Mouse (Mus musculus) cerebellum, postnatal 36 days (tissue): Measurements from ENCODE around the gene Tpp1.

Experiments
- DNase-seq, 2 experiments: peaks; one replicate each; pipeline ENCODE4 v3.0.0; 2021 to 2022; ENCODE audit warnings: mixed read lengths in 2 of 2

Tpp1 gene

DNA sequence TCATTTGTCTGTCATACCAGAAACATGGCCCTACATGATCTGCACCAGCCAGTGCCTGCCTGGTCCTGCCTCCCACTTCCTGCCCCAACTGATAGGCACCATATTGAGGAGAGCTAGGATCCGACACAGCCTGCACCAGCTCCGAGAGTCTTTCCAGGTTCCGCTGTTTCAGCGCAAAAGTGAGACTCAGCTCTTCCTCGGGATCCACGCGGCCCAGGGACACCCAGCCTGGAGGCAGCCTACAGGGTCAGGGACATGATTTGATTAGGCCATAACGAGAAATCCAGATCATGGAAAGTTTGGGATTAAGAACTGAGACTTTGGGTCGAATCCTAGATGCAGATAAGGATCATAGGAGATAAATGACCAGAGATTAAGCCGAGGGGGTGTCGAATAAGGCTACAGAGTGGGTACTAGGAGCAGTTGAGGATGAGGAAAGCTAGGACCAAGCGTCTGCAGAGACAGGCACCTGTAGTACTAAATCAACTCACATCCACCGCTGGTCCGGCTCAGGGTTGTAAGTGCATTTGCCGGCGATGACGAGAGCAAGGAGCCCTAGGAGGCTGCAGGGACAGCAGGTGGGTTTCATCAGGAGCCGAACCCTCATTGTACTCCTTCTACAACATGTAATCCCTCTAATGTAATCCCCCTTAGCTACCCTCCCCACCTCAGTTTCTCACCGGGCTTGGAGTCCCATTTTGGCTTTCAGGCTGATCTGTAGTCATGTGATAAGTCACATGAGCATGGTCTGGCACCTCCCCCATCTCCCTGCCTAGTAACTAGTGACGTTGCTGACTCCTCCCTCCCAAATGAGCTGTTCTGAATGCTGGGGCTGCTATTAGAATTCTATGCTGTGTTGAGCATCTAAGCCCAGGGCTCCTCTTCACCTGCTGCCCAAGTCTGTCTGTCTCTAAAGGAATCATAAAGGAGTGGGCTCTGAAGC is at the start of gene Tpp1:
TSS of gene Tpp1 (minus strand) at position 745 of the 943 bp plus-strand sequence.
- DNase-seq = peak; percentile 87 to 92

DNA sequence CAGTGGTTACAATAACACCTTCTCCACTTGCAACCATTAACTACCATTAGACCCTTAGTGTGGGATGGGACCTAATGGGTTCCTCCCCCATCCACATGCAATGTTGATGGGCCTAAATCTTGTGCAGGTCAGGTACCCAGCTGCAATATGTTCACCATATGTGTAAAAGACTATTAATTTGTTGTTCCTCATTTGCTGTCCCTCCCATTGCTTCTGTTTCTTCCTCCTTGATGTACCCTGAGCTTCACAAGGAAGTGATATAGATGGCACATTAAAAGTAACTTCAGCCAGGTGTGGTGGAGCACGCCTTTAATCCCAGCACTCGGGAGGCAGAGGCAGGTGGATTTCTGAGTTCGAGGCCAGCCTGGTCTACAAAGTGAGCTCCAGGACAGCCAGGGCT is 44.9 kb upstream of the Tpp1 start:
- DNase-seq = no peak

DNA sequence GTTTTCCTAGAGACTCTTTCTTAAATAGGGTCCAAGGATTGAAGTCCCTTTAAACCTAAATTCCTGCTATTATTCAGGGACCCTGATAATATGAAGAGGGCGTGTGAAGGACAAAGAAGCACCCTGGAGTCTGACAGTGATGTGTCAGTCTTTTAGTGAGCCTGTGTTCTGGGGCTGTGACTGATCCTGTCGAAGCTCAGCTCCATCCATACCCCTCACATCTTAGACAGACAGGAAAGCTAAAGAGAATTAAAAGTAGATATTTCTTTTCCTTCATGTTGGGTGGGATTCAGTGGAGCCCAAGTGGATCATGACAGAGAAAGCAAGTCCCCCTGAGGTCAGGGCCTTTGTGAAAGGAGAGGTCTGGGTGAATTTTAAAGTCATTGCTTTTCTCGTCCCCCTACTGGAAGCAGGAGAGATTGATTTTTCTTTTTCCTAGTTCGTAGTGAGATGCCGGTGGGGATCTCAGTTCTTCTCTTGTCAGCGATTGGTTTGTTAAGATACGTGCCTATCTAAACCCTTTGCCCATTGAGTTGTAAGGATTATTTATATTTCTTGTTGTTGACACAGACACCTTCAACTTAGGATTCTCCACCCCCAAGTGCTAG is 43.8 kb upstream of the Tpp1 start:
- DNase-seq = no peak

DNA sequence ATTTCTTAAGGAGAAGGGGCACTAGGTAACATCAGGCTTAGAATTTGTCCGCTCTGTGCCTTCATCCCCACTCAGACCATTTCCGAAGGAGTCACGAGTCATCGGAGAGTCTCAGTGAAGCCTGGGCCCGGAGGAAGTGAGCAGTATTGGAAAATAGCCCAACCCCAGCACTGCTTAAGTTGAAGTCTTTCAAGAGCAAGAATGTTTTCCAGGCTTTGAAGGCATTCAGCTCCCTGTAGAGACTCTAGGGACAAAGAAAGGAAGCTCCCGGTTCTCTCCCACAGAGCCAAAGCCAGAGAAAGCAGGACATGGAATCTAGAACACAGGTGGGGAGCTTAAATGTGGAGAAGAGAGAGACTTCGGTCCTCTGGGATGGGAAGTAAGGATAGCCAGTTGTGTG is 41.7 kb upstream of the Tpp1 start:
- DNase-seq = no peak

DNA sequence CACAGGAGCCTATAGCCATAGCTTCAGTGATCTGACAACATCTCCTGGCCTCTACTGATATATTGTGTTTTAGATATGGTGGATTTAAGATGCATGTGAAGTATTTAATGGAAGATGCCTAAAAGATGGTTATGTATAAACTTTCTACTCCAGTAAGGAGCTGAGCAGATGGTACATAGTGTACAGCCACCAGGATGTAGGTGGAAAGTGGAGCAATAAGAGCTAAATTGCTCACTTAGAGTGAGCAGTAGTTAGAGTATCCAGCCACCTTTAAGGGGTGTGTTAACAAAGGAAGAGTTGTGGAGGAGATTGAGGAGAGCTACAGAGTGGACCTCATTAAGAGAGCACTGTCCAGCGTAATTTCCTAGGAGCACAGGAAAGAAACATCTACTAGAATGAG is 39.1 kb upstream of the Tpp1 start:
- DNase-seq = no peak

DNA sequence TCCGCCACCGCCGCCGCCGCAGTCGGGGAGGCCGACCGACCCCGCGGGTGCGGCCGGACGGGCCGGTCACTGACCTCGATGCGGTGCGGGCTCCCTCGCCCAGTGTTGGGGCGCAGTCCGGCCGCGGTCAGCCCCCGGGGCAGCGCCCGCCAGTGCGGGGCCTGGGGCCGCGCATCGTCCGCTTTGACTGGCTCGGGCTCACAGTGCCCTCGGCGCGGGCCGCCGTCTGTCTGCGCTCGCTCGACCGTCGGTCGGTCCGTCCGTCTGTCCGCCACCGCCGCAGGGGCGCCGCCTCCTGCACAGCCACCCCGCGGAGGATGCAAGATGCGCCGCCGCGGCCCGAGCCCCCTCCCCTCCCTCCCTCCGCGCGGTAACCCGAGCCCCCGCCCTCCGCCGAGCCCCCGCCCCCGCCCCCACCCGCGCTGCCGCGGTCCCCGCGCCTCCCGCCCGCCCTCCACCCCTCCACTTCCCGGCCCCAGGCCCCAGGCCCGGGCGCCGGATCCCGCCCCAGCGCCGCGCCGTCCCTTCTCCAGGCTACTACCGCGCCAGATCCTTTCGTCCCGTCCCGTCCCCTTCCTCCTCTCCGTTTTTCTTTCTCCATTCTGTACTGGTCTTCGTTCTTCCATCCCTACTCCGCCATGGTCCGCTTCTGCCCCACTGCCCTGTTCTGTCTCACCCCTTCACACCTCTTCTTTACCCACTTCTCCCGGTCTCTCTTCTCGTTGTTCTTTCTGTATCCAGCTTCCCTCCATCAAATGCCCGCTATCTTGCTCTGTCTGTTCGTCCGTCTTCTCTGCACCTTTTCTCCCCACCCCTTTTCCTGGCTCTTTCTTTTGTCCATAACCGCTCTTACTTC is 35.5 kb upstream of the Tpp1 start, which contains the start of gene Dchs1:
TSS of gene Dchs1 (minus strand) at position 370 of the 856 bp plus-strand sequence.
- DNase-seq = no peak

DNA sequence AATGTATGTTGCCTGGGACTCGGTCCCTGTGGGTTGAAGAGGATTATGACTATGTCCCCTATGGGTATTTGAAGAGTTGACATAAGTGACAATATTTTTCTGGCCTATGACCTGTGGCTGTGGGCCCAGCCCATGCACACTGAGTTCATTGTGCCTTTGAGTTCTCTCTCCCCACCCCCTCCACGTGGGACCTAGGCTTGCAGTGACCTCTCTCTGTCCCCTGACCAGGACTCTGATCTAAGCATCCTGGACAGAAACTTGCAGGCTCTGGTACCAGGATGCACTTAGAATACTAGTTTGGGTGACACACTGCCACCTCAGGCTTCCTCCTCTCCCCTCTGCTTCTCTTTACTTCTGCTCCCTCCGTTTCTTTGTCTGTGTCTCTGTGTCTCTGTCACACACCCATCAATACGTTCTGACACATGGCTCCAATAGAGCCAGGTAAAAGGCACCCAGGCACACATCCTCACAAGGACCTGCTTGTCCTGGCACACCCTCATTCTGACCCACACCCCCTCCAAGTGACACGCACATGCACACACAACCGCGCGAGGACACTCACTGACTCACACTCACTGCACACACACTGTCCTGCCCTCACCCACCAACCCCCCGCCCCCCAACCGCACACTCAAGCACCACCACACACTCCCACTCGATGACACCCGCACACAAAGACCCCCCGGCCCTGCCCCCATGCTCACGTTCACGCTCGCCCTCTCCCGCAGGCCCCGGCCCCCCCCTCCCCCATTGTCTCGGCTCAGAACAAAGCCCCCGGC is 34.7 kb upstream of the Tpp1 start:
- DNase-seq = no peak

DNA sequence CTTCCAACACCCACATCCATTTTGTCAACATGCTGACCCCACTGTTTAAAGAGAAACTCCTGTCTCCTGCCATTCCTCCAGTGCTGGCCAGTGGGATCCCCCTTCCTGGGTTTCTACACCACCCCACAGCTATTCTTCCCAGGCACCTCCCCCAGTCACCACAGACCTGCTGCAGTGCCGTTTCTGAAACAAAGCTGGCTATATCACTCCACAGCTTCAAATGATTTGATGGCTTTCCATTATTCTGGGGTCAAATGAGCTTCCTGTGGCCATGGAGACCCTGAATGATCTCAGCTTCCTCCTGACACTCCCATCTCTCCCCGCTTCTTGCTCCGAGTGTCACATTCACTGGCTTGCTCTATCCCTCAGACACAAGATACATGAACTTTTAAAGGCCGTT is 32.5 kb upstream of the Tpp1 start:
- DNase-seq = no peak

DNA sequence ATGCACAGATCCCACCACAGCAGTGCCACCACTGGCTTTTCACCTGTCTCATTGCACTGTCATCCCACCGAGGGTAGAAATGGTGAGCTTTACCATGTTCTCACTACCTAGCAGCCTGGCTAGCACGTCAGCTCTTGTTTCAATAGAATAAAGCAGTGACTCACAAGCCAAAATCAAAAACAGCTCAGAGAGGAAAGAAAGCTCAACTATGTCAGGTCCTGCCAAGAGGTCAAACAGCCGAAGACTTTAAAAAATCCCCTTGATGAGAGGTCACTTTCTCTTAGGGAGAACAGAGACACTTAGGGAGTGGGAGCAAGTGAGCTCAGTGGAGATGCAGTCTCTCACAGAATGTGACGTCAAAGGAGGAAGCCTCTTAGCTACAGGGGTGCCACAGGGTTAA is 31.8 kb upstream of the Tpp1 start:
- DNase-seq = no peak

DNA sequence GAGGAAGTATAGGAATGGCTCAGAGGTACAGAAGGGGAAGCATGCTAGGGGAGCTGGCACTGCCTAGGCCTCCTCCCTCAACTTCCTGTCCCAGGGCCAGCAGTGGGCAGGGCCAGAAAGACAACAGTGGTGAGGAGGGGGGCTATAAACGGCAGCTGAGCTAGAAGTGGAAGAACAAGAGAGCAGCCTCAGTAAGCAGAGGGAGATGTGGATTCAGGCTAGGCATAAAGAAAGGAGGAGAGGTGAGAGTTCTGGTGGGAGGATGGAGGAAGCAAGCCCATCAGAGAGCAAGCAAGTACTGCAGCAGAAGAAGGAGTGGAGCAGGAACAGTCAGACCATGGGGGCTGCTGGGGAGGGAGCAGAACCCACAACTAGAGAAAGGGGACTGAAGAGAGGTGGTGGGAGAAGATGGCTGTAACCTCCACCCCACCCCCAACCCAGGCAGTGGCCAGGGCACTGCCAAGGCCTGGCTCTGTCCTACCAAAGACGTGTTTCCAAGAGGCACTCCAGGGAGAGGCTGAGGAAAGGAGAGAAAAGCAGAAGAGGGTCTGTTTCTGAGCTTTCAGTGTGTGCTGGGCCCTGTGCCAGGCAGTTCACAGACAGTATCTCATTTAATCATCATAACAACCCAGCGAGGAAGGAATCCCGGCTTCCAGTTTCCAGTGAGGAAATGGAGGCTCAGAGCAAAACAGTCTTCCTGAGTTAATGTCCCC is 26.7 kb upstream of the Tpp1 start:
- DNase-seq = no peak

DNA sequence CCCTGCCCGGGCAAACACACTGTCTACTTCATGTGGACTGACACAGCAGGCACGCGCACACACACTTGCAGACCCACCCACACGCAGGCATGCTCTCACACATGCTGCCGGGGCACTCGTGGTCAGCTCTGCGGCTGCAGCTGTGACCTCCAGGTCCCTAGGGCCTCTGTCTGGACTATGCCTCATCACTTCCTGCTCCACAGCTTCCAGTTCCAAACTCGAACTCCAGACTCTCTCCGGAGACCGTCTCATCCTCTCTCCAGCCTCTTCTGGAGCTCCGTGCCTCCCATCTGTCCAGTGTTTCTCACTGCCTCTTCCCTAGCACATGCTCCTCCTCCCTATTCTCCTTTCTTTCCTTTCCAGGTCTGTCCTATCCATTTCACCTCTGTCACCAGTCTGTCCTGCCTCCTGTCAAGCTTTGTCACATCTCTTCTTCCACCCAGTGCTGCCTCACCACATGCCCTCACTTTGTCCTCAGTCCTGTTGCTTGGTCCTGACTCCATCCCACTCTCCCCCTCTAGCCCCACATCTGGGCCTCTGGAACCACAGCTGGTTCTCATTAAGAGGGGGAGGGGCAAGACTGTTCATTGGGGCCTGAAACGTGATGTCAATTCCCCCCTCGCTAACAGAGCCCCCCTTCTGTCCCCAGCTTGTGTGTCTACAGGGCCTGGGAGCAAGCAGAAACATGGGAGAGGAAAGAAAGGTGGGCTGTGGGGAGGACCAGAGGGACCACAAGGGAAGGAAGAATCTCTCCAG is 25.9 kb upstream of the Tpp1 start:
- DNase-seq = no peak

DNA sequence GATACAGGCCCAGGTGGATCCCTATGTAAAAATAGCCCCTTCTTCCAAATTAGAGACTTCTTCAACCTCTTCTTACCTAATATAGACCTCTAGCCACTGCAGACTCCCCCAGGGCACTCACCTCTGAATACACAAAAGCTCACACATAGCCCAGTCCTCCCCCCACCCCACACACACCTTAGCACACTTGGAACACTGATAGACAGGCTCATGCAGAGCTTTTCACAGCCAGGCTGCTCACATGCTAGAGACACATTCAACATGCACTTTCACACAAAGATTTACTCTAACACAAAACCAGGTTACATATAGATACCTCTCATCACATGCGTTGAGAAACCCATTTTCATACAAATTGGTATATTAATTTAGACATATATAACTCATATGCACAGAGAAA is 25.3 kb upstream of the Tpp1 start:
- DNase-seq = no peak

DNA sequence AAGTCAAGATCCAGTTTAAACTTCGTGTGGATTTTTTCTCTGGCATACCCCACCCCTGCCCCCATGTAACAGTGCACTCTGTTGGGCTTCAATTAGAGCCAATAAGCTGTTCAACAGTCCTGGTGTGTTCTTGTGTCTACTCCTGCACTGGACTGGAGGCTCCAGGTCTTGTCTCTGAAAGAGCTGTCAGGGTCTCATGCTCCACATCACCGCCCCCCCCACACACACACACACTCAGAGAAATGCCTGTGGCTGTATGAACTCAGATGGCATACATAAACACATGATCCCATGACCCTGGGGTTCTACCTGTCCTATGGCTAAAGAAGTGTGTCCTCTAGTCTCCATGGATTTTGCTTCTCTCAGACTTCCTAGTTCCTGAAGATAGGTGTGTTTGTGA is 24.0 kb upstream of the Tpp1 start:
- DNase-seq = no peak

DNA sequence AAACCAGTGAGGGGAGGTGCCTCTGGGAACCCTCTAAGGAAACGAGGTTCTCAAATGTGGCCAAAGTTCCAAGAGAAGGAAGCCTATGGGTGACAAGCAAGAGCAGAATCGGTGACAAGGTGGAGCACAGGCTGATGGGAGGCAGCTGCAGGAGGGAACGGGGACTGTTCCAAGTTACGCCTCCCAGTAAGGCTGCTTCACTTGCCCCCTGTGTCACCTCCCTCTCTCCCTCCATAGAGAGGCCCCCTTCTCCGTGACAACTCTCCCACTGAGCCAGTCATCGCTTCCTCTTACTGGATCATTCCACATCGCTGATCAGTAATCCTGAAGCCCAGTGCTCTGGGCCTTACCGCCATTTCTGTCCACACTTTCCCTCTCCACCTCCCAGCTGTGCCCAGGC is 22.6 kb upstream of the Tpp1 start:
- no peak for DNase-seq

DNA sequence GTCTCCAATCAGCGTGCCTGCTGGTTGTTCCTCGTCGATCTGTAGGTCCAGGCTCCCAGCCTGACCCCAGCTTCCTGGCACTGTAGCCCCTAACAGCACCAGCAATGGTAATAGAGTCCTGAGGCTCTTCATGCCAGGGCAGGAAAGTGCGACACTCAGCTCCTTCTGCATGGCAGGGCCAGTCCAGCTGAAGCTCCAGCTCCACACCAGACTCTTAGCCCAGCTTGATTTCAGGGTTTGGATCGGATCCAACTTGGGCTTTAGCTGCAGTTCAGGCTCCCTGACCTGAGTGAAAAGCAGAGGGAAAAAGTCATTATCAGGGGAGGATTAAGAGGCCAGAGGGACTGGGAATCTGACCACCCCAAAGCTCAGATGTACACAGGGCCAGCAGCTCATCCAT is 21.0 kb upstream of the Tpp1 start:
- no peak for DNase-seq

DNA sequence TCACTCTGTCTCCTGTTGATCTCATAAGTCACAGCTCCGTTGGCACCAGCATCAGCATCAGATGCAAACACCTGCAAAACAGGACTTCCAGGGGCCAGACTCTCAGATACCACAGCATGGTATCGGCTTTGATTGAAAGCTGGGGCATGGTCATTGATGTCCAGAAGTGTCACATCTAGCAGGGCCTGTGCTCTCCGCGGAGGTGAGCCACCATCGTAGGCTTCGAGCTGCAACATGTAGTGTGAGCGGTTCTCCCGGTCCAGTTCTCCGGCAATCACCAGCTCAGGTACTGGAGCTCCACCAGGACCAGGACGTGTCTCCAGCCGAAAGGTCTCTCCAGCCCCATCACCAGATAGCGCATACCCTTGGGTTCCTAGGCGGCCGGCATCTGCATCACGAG is 20.3 kb upstream of the Tpp1 start:
- DNase-seq = no peak

DNA sequence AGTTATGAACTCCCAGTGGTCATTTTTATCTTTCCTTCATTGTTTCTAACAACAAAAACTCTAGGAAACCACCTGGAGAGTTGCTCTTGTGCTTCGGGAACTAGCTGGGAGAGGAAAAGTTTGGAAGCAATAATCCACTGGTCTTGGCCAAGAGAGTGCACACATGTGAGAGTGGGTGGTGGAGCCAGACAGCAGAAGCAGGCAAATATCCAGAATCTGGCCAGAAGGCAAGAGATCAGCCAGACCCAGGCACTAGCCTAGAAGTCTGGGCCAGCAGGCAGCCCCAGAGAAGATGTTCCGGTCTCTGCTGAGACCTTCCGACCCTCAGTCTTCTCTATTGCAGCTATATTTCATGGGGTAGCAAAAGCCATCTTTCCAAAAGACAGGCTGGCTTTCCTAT is 17.9 kb upstream of the Tpp1 start:
- no peak for DNase-seq

DNA sequence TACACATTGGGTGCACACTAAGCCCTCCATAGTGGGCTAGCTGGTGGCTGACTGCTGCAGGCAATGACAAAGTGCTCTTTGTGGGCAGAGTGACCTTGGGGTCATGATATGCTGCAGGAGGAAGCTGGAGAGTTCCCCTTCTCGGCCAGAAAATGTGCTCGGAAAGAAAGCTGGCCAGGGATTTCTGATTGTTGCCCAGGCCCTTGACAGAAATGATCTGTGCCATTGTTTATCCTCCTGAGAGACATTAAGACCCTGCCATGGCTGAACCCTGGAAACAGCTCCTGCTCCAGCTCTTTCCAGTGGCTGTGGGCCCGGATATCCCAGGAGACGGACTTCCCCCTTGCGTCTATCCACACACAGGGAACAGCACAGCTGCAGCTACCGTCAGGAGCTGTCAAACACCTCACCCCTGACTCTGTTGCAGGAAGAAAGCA is 15.7 kb upstream of the Tpp1 start:
- DNase-seq = no peak

DNA sequence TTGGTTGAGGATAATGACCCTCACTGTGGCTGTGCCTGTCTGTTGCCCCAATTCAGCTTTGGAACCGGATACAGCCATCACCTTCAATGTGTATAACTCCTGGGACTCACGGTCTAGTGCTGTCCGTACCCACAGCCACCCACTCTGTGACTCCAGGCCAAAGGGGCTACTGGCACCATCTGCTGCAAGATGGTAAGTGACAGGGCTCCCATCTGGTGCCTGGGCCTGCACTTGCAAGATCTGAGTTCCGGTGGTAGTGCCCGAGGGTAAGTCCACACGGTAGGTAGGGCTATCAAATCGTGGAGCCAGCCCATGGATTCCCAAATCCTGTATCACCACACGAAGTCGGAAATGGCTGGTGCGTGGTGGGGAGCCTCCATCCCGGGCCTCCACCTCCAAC is 12.3 kb upstream of the Tpp1 start:
- DNase-seq = no peak

DNA sequence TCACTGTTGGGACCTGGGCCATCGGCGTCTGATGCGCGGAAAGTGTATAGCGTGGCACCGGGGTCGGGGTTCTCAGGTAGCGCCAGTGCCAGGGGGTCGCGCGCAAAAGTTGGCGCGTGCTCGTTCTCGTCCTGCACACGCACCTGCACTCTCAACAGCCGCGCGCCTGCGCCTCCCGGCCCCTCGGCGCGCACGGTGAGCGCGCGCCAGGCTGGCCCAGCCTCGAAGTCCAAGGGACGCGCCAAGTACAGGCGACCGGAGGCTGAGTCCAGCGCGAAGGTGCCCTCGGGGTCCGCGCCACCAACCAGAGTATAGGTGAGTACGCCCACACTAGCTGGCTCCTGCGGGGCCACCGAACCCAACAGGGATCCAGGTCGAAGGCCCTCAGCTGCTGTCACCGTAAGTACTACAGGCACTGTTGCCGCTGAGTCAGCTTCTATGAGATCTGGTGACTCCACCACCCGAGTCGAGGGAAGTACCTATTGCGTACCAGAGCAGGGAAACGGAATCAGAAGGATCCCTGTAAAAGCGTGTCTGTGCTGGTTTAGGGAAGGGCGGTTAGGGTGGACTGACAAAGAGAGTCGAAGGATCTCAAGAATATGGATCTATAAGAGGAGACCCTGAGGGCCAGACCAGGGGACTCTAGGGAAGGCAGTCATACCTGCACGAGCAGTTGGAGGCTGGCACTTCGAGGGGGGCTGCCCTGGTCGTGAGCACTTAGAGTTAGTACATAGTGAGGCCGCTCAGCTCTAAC is 10.7 kb upstream of the Tpp1 start:
- no peak for DNase-seq
